Mouse (Mus musculus) embryo, embryonic 10 days (tissue): ENCODE results near the gene Mb21d2.
A peak's percentile ranks its signal among the peaks of the same experiment; 100 is the strongest.

Experiments used
- DNase-seq: peaks from one replicate; pipeline ENCODE4 v3.0.0-alpha.2; 2015; ENCODE audit warnings: low spot score

Gene Mb21d2

DNA sequence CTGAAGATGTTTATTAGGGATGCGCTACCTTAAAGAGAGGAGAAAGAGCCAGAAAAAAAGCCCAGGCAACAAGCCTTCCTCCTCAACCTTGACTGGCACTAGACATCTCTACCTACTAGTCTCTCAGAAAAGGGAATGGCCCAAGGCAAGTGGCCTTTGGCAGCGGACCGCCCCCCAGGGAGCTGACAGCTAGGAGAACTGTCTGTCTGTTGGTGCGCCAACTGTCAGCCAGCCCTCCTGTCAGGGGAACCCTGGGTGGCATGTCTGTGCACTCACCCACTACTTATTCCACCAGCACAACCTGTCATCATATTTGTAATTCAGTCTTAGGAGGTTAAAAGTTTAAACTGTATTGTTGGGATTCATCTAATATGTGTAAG is 30.3 kb downstream of the Mb21d2 start:
- no peak for DNase-seq

DNA sequence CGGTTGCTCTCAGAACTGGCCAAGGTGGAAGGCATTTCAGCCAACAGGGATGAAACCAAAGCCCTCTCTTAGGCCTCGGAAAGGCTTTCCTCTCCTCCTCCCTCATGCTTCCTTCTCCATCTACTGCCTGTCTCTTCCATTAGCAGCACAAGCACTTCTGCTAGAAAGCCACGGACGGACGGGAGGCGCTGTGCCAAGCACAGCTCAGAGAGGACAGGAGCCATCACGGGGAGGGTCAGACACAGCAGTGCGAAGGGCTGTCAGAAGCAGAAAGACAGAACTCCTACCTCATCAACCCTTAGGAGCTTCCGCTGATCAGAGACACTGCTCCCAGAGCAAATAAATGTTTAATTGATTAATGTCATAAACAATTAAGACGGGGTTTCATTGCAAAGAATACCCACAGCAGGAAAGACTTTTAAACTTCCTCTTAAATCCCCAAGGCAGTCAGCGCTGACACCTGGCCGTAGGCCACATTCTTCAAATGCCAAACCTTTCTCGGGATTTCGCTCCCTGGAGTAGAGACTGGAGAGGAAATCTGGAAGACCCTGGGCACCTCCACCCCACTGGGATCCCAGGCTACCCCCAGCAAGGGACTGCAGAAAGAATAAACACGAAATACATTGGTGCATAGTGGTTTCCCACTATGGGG is 30.8 kb downstream of the Mb21d2 start:
- peak; percentile 35 for DNase-seq

DNA sequence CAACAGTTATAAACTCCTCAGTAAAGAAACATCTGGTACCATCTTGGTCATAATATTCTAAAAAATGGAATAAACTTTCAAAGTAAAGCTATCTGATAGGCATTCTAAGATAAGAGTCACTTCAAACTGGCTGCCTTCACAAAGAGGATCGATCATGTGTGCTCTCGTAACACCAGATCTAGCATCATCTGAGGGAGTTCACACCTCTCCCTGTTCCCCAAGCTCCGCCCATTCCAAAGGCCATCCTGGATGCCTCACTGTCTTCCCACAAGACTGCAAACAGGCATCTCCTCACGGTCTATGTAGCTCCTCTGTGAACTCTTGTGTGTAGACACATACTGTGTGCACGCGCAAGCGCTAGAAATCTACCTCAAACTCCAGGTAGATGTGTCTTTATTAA is 32.9 kb downstream of the Mb21d2 start:
- DNase-seq: no peak

DNA sequence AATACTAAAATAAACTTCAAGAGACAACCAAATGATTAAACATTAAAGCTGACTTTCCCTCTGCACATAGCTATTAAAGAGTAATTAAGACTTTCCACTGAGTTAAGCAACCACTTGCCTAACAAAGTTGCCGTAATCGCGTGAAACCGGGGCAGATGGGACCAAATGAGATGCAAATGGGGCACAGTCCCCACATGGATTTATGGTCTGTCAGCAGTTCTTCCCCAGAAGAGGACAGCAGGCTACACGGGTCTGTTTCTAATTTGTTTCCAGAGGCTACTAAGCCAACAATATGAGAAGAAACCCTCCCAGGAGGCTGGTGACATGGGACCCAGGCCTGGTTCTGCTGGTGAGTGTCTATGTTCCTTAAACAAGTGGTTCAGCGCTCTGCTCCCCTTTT is 34.6 kb downstream of the Mb21d2 start:
- DNase-seq: peak; percentile 27

DNA sequence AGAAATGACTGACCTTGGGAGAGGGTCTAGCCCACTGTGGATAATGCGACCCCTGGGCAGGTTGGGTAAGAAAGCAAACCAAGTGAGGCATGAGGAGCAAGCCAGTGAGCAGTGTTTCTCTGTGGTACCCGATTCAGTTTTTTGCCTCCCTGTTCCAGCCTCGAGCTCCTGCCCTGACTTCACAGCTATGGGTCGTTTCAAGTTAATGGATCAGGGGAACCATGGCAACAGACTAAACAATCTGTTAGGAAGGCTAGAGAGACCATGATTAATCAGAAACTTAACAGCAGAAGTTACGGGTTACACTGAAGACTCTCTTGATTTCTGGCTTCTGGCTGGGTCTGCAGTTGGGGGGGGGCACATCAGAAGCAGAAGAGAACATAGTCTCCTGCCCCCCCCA is 36.2 kb downstream of the Mb21d2 start:
- DNase-seq: peak; percentile 67

- DNase-seq: no peak
Measured at GRCm38 (mm10) chr16:28886201-28886745, 43.2 kb downstream of the Mb21d2 start.

DNA sequence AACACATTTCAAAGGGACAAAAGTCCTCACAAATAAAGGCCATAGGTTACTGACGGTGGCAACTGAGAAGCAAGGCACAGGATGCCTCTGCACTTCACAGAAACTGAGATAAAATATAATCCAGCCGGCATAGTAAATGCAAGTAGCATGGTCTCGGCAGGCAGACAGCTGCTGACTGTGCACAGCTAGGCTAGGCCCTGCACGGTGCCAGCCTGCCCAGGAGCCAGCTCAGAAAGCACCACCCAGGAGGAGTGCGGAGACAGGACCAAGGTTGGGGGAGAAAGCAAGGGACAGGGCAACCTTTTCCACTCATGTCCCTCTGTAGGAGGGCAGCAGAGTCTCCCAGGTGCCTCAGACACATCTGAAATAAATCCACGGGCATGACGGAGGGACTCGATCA is 44.0 kb downstream of the Mb21d2 start:
- DNase-seq: no peak

- DNase-seq: no peak
Measured at GRCm38 (mm10) chr16:28884661-28885060, 44.8 kb downstream of the Mb21d2 start.

DNA sequence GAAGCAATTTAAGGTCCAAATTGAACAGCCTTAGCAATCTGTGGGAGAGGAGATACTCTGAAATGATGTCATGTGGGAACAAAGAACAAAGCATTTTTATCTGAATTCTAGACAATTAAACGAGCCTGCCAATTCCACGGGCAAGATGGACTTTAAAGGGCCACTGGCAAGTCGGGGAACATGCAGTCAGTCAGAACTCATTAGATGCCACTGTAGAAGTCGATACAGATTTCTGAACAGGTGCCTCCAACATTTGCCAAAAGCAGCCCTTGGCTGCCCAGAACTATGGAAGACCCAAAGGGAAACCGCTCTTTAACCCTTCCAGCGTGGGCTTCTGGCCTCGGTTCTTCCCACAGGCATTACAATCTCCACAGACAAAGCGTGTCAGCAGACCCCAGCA is 45.8 kb downstream of the Mb21d2 start:
- DNase-seq: no peak

GRCm38 (mm10) chr16:28882687-28883428 is 46.6 kb downstream of the Mb21d2 start:
- no peak for DNase-seq

DNA sequence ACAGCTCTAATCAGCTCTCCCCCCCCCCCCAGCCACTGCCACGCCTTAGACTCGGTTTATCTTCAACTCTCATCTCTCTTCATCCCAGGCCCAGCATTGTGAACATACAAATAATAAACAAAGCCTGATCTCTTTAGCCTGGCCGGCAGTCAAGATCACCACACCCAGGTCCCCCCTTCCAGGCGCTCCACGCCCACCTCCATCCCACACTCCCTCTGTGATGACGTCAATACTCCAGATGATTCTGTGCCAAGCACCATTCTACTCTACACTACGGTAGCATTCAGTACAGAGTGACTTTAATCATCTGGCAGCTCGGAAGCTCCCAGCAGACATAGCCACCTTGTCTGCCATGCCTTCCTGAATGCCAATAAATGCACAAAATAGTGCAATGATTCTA is 47.7 kb downstream of the Mb21d2 start:
- DNase-seq: no peak

- DNase-seq: peak; percentile 69
Measured at GRCm38 (mm10) chr16:28880756-28881155, 48.7 kb downstream of the Mb21d2 start.

DNA sequence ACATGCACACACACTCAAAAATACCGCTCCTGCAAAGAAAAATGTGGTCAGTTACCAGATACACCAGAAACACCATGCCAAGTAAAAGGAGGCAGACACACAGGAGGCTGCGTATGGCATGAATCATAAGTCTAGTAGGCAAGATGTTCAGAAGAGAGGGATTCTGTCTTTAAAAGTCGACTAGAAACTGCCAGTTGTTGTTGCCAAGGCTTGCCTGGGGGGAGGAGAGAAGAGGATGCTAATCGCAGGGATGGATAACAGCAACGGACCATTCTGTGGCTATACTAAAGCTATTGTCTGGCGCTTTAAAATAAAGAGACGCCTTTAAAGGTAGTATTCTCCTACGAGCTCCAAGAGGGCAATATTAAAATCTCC is 49.2 kb downstream of the Mb21d2 start:
- DNase-seq: no peak

DNA sequence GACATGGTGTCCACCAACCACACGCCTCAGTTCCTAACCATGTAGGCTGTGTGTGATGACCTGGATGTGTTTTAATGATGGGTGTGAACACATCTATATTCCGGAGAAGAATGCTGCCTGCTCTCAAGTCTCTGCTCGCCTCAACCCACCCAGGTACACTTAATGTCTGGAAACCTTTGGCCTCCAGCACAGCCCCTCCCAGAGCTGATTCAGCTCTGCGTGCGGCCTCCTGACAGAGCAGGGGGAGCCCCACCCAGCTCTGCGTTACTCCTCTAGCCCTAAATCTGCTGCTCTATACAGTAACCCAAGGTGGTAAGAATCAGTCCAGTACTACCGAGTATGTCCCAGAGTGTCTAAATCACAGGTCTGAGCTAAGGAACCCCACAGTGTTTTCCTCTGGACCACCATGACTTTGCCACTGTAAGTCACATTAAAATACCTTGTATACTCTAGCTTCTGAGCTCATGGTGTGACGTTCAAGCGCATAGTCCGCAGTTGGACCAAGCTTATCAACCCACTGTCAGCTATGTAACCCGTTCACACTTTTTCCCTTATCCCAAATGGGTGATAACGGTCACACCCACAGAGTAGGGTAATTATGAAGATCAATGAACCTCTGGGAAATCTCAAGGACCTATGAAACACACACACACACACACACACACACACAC is 49.7 kb downstream of the Mb21d2 start:
- DNase-seq: no peak

DNA sequence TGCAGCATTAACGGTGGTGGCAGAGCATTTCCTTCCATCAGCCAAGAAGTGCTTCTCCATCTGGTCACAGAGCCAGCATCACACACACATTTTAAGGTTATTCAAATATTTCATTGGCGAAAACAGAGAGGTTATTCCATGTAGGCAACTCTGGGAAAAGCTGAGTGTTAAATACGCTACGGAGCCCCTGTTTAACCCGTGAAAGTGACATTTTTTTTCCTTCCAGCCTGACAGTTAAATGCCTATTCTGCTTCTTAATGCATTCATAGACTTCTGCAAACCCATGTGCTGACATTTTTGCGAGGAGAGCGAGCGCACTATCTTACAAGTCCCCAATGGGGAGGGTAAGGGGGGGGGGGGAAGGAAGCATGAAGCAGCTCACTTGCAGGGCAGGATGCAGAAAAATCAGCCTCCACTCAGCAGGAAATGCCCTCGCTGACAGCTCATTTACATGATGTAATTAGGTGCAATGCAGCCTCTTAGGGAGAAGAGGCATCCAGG is 52.3 kb downstream of the Mb21d2 start:
- DNase-seq: no peak

- no peak for DNase-seq
Measured at GRCm38 (mm10) chr16:28873404-28873895, 56.0 kb downstream of the Mb21d2 start.

DNA sequence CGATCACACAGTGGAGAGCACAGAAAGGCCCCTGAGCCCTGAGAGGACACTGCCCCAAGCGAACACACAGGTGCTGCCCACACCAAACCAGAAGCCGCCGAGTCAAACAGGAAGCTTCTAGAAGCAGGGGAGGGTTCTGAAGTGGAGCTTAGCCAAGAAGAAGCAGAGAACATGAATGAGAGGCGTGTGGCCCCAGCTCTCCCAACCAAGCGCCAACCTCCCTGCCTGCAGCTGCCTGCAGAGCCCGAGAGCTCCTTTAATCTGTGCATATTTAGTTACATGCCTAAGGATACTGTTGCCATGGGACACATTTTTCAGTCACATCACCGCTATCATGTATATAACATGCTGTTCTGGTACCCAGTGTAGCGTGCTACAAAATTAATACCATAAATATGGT is 58.6 kb downstream of the Mb21d2 start:
- no peak for DNase-seq

DNA sequence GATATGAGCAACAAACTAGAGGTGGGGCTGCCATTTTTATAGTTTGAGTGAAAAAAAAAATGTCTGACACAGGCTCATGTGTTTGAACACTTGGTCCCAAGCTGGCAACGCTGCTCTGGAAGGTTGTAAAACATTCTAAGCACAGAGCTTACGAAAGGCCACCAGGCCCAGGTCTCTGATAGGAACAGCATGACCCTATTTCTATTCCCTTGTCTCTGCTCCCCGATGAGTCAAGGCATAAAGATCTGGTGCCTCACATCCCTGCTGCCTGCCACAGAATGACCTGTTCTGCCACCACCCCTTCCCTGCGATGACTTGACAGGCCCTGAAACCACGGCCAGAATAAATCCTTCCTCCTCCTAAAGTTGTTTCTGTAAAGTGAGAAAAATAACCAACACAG is 59.0 kb downstream of the Mb21d2 start:
- DNase-seq: no peak

- peak; percentile 17 for DNase-seq
Measured at GRCm38 (mm10) chr16:28868864-28869263, 60.6 kb downstream of the Mb21d2 start.

DNA sequence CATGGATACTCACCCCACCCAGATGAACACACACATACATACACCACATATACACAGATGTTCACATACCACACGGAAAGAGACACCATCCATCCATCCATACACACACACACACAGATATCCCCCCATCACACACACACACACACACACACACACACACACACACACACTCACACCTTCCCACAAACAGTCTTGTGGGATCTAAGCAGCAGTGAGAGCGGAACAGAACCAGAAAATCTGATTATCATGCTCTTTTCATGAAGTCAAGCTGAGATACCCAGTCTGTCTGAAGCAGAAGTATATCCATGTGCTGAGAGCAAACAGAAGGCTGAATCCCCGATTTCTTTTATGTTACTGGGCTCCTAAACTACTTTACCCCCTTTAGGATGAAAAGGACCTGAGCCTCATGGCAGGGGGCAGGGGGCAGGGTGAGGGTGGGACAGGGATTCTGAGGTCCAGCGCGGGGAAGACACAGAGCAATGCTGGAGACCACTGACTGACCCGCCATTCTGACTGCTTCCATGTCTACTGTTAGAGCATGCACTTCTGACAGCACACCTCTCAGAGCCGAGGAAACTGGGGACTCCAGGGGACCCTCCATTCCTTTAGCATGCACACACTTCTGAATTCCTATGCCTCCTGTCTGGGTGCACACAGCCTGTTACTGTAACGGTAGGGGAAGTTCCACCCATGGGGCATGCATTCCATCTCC is 62.7 kb downstream of the Mb21d2 start:
- no peak for DNase-seq

GRCm38 (mm10) chr16:28863616-28864015 is 65.9 kb downstream of the Mb21d2 start:
- DNase-seq: no peak

DNA sequence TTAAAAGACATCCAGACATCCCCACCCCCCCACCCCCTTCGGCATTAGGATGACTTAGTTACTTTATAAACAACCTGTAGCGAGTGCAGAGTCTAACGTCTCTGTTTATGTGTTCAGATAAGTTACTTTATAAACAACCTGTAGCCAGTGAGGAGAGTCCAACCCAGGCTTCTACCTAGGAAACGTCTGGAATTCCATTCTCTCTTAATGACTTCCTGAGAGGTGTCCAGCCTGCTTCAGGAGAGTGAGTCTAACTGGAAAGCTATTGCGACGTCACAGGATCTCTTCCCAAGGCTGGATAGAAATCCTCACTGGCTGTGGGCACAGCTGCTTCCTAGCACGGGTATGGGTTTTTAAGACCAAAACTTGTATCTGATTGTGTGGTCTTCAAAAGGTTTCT is 67.4 kb downstream of the Mb21d2 start:
- peak; percentile 35 for DNase-seq
